Mouse (Mus musculus): ENCODE results near the gene Zfp658.

Zfp658 gene

DNA sequence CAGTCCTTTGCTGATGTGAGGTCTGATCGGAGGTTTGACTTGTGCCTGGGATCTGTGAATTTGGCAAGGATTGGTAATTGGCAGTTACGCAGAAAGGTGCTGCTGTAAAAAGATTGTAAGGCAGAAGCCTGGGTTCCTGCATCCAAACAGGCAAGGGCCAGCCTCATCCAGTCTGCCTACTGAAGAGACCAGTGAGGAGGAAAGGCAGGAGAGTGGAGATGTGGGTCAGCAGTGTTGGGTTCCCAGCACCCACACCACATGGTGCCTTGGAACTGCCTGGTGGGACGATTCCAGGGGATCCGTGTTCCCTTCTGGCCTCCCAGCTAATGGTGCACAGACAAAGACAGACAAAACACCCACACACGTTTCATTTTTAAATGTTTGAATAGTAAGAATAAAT is 18.5 kb downstream of the Zfp658 start:
- peak; percentile 15 for DNase-seq (ENCODE audit: low read depth)

DNA sequence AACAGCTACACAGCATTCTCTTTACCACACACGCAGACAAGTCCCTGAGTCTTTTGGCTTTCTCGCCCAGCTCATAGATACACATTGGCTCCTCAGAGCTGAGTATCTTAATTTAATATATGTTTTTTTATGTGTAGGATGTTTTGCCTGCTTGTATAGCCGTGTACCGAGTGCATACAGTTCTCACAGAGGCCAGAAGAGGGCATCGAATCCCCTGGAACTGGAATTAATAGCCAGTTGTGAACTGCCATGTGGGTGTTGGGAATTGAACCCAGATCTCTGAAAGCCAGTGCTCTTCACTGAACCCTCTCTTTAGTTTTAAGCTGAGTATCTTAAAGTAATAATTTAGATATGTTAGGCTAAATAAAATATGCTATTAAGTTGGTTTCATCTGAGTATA is 22.7 kb downstream of the Zfp658 start:
- peak; percentile 26 for DNase-seq (ENCODE audit: low read depth)

DNA sequence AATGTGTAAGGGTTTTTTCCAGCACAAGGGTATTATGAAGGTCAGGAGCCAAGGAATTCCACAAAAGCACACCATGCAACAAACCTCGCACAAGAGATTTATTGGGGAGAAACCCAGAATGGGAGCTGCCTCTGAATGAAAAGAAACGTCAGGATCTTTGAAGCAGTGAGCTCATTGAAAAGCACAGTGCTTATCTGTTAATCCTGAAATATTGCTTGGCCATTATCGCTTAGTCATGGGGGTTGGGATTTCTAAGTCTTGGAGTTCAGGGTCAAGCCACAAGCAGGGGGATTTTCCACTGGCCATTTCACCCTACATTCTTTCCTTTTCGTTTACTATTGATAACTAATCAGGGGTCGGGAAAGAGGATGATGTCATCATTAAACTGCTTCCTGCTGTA is 39.8 kb downstream of the Zfp658 start:
- no peak for DNase-seq (ENCODE audit: low read depth)

DNA sequence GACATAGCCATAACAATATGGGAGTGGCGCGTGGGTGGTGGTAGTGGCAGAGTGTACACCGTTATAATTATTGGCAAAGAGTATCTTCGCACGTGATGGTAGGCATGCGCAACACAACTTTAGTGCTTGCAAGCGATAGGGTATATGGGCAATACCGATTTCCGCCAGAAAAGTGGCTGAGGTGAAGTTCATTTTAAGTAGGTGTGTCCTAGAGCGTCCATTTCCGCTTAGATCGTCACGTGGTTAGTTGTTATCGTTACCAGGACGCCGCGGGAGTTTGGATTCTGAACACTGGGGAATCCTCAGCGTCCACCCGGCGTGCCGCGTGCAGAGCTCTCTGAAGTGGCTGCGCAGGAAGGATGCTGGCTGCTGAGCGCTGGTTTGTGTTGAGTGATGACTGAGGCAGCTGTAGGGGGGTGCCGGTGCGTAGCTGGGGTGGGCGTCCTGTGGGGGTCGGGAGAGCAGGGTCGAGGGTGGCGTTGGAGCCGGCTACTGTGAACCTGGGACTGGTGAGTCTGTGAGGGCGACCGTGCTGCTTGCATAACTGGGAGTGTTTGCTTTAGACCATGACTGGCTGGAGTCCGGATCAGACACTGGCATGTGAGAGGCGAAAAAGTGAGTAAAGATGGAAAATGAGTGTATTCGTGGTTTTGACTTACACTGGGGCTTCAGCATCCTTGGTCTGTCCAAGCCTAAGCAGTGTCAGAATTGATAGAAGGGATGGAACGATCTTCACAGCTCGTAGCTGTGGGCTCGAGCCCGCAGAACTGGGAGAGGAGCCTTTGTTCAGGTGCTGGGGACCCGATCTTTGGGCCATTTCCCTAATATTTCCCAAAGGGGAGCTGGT is 45.1 kb downstream of the Zfp658 start, which contains the start of gene Zfp819:
TSS of gene Zfp819 (plus strand) at position 274 of the 847 bp plus-strand sequence.
- peak; percentile 55 for DNase-seq (ENCODE audit: low read depth)

DNA sequence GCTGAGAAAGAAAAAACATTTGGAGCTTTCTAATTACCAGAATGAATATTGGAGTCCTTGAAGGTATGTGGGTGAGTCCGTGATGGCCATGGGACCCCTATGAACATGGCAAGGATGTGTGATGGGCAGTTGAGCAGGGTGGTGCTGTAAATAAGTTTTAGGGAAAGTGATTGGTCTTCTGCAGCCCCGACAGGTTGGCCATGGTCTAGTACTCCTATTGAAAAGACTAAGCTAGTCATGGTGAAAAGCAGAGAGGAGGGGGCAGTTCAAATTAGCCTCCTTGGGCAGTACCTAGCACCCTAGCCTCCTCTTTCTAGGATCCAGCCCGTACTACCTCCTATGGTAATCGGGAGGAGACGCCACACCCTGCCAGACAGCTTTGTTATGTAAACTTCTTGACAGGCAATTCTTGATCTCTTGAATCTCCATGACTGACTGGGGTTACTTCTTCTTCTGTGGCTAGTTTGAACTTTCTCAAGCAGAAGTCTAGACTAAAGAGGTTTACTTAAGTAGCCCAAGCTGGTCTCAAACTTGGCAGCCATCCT is 45.8 kb downstream of the Zfp658 start:
- DNase-seq (ENCODE audit: low read depth), result no peak

DNA sequence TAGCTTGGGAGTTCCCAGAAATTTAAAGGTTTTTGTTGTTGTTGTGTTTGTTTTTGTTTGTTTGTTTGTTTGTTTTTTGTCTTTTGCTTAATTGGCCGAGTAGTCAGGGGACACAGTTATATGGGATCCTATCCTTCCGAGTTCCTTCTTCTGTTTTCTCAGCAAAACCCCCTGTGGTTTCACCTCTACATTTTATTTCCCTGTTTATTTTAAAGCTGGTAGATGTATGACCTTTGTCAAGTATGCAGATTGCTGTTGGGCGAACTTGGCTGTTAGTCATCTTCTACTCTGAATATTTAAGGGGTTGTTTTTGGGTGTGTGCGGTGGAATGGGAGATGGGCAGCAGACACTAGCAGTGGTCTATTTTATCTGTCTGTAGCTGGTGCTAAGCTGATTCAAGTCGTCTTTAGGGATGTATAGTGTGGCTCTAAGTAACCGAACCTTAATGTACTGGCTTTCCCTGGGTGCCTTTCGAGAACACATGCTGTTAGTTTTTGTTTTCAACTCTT is 46.3 kb downstream of the Zfp658 start:
- no peak for DNase-seq (ENCODE audit: low read depth)

DNA sequence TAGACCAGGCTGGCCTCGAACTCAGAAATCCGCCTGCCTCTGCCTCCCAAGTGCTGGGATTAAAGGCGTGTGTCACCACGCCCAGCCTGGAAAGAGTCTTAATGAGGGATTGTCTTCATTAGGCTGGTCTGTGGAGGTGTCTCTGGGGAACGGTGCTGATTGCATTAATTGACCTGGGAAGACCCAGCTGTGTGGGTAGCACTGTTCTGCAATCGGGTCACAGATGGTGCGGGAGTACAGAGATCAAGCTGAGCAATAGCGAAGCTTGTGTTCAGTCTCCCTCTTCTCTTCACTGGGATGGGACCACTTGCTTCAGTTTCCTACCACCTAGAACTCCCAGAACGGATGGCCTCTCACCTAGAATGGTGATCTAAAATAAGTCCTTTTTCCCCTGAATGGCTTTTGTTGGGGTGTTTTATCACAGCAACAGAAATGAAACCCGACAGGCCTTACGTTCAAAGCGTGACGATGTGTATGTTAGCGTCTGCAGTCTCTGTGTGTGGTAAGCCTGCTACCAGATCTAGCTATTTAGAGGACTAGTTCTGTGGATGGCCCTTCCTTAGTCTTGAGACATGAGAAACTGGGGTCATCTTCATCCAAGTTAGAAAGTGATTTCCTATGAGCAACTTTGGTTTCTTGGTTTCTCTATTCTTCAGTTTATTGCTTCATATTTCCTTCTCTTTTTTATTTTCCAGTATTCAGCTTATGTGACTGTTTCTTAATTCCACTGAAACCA is 51.9 kb downstream of the Zfp658 start:
- no peak for DNase-seq (ENCODE audit: low read depth)

DNA sequence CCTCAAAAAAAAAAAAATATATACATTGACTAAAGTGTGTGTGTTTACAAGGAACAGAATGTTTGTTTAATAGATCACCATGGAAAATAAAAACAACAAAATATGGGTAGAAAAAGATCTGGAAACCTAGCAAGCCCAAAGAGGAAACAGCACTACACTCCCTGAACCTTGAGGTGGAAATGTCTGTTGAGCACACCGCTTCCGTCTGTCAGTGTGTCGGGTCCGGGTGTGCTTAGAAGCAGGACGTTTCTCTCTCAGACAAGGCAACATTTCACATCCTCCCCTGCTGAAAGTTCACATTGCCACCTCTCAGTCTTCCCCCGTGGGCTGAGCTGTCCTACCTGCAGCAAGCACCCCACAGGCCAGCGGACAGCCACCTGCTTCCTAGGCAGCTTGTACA is 60.9 kb downstream of the Zfp658 start:
- no peak for DNase-seq (ENCODE audit: low read depth)

DNA sequence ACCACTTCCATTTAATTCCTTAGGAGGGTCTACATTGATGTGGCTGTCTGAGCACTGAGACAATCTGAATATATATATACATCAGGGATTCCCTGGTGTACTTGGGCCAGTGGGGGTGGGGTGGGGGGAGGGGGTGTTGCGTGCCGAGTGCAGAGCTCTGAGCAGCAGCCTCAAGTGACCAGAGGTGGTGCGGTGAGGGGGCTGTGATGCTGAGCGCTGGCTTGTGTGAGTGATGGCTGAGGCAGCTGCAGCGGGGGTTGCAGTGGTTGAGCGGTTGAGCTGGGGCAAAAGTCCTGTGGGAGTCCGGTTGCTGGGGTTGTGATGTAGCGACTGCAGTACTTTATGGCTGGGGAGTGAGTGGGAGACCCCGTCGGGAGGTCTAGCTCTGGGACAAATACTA is 61.8 kb downstream of the Zfp658 start:
- no peak for DNase-seq (ENCODE audit: low read depth)
